Mouse (Mus musculus) ES-E14 (cell line): ENCODE data around the gene Dnase1l1. TPM values are rescaled to one million over a fixed set of nuclear protein-coding genes. Genes with fewer than 3 reads are reported as not detected.

Source experiments
- DNase-seq: peaks from one replicate; pipeline ENCODE4 v3.0.0-alpha.2; 2013; ENCODE audit warnings: low read depth, low spot score
- H3K27ac ChIP-seq: 2 replicates; pipeline ENCODE4 v1.5.1; 2012; ENCODE audit warnings: low read depth, mild to moderate bottlenecking, low read length, moderate library complexity, mixed read lengths; ENCODE audit not compliant: poor library complexity, insufficient read depth, severe bottlenecking
- H3K36me3 ChIP-seq: 2 replicates; pipeline ENCODE4 v1.6.1; 2012; ENCODE audit warnings: mild to moderate bottlenecking, low read length, moderate library complexity, mixed read lengths; ENCODE audit not compliant: control insufficient read depth, poor library complexity, insufficient read depth, severe bottlenecking
- H3K4me1 ChIP-seq, 2 experiments: fragments of 150-350 bp in 1 of 2; sonication (generic) in 1 of 2; 2 replicates each; pipeline ENCODE4 v1.6.1; 2012; ENCODE audit warnings: low read length in 2 of 2, mild to moderate bottlenecking in 1 of 2, mixed read lengths in 1 of 2; ENCODE audit not compliant: control insufficient read depth in 2 of 2, insufficient read depth in 2 of 2, poor library complexity in 1 of 2
- H3K4me3 ChIP-seq, 2 experiments: fragments of 150-350 bp in 1 of 2; sonication (generic) in 1 of 2; 2 replicates each; pipeline ENCODE4 v1.5.1; 2012; ENCODE audit warnings: low read length in 2 of 2, low read depth in 1 of 2, mild to moderate bottlenecking in 1 of 2, mixed read lengths in 1 of 2; ENCODE audit not compliant: insufficient read depth in 1 of 2, poor library complexity in 1 of 2, severe bottlenecking in 1 of 2
- H3K9ac ChIP-seq: 2 replicates; pipeline ENCODE4 v1.6.1; 2012; ENCODE audit warnings: low read depth, mild to moderate bottlenecking, low read length, mixed read lengths; ENCODE audit not compliant: poor library complexity, insufficient read depth, severe bottlenecking
- H3K9me3 ChIP-seq: fragments of 150-350 bp; sonication (generic); 2 replicates; pipeline ENCODE4 v1.6.1; 2012; ENCODE audit warnings: low read depth, mild to moderate bottlenecking, low read length; ENCODE audit not compliant: control insufficient read depth, insufficient read depth
- CHD2 ChIP-seq: IDR thresholded peaks from 2 replicates; pipeline ENCODE4 v1.6.1; 2014; ENCODE audit warnings: mild to moderate bottlenecking, low read depth, low read length, inconsistent platforms
- HCFC1 ChIP-seq: IDR thresholded peaks from 2 replicates; pipeline ENCODE4 v1.6.1; 2012; ENCODE audit warnings: low read length, inconsistent platforms, borderline replicate concordance; ENCODE audit not compliant: insufficient read depth
- MAFK ChIP-seq: IDR thresholded peaks from 2 replicates; pipeline ENCODE4 v1.6.1; 2014; ENCODE audit warnings: mild to moderate bottlenecking, low read depth, low read length, inconsistent platforms; ENCODE audit not compliant: insufficient read depth
- ZC3H11A ChIP-seq: IDR thresholded peaks from 2 replicates; pipeline ENCODE4 v1.6.1; 2012; ENCODE audit warnings: low read depth, mild to moderate bottlenecking, inconsistent platforms, low read length, borderline replicate concordance
- ZNF384 ChIP-seq: IDR thresholded peaks from 2 replicates; pipeline ENCODE4 v1.6.1; 2012; ENCODE audit warnings: low read depth, low read length, inconsistent platforms
- in situ Hi-C, 2 experiments: fragments of 600-800 bp; cut with MboI; formaldehyde crosslinking; loops; one replicate each; pipeline ENCODE4 v1.15.1; 2025; ENCODE audit warnings: low sequenced_read_pairs in 2 of 2, inconsistent platforms in 1 of 2; ENCODE audit not compliant: unreplicated experiment in 2 of 2
- total RNA-seq: library from RNA; depleted of rRNA; stranded (reverse); fragments of 300-350 nt; gene quantifications from 2 replicates; pipeline ENCODE4 v1.2.3, GENCODE M21; 2012

The Dnase1l1 gene
- total RNA-seq, 1 experiment: 3.9 TPM

GRCm38 (mm10) chrX:74281041-74281731, 951 bp downstream of the Dnase1l1 start:
- peak overlapping the region; percentile 50; the same call in 1 of the 2 replicates for H3K9ac ChIP-seq
- H3K9me3 ChIP-seq: no peaks in the 10 kb centered on the region
- no peak for DNase-seq
- peak overlapping the region; percentile 83 to 93 for H3K4me3 ChIP-seq
- TF ChIP-seq ZC3H11A (no peak), MAFK (no peak), CHD2 (no peak), HCFC1 (no peak), ZNF384 (no peak)
- H3K4me1 ChIP-seq: no peaks in the 10 kb centered on the region
- in situ Hi-C loops: no loop called here
- no peak overlapping the region for H3K27ac ChIP-seq
- no peaks in the 10 kb centered on the region for H3K36me3 ChIP-seq

GRCm38 (mm10) chrX:74277916-74278315, 4.2 kb downstream of the Dnase1l1 start:
- in situ Hi-C loops: no loop called here
- no peaks in the 10 kb centered on the region for H3K4me1 ChIP-seq
- DNase-seq: no peak

GRCm38 (mm10) chrX:74273422-74274322, 8.5 kb downstream of the Dnase1l1 start:
- Histone ChIP-seq H3K9ac (no peak overlapping the region; the same call in 1 of the 2 replicates), H3K27ac (no peak overlapping the region), H3K9me3 (no peaks in the 10 kb centered on the region), H3K4me1 (peaks cover 0 to 2% of the 10 kb centered on the region in 2 experiments; a peak in 1 of 4 replicates), H3K36me3 (peaks cover 18% of the 10 kb centered on the region), H3K4me3 (0 out of 4 replicates have a peak overlapping the region, but pooled peaks of 1 of the 2 experiments have one; percentile 17)
- in situ Hi-C loops: no loop called here
- TF ChIP-seq MAFK (no peak), CHD2 (no peak), ZC3H11A (no peak), HCFC1 (no peak), ZNF384 (no peak)
- DNase-seq: no peak

More at GRCm38 (mm10) chrX:74277916-74278315, 4.2 kb downstream of the Dnase1l1 start:
- Histone ChIP-seq H3K27ac (no peak overlapping the region), H3K4me3 (no peak overlapping the region), H3K9me3 (no peaks in the 10 kb centered on the region), H3K36me3 (peaks cover 3% of the 10 kb centered on the region), H3K9ac (no peak overlapping the region)
- TF ChIP-seq ZNF384 (no peak), HCFC1 (no peak), MAFK (no peak), ZC3H11A (no peak), CHD2 (no peak)

- peak overlapping the region; percentile 93 for H3K27ac ChIP-seq
- peaks cover 18% of the 10 kb centered on the region for H3K36me3 ChIP-seq
- peaks cover 0 to 2% of the 10 kb centered on the region in 2 experiments; a peak in 1 of 4 replicates for H3K4me1 ChIP-seq
- in situ Hi-C loops: no loop called here
- no peaks in the 10 kb centered on the region for H3K9me3 ChIP-seq
- TF ChIP-seq CHD2 (no peak), HCFC1 (no peak), ZNF384 (no peak)
- DNase-seq: no peak
- H3K4me3 ChIP-seq: peak overlapping the region; percentile 86 to 95
- H3K9ac ChIP-seq: peak overlapping the region; percentile 98
These were observed 11.1 kb downstream of the Dnase1l1 start for GRCm38 (mm10) chrX:74270902-74271551.
